Mouse (Mus musculus) stomach, embryonic 15.5 days (tissue): ENCODE measurements around the gene Tlk1. TPM values are rescaled to one million over a fixed set of nuclear protein-coding genes. Genes with fewer than 3 reads are reported as not detected.

Experiments
- ATAC-seq: fragments of 200-750 bp; cut with Nextera tagmentation; 2 replicates; pipeline ENCODE4 v1.8.0; 2017; ENCODE audit warnings: low read depth, moderate number of reproducible peaks, moderate TSS enrichment; ENCODE audit not compliant: insufficient read depth, low FRiP score
- H3K27ac ChIP-seq: fragments of 300-500 bp; sonication (generic); 2 replicates; pipeline ENCODE4 v1.5.1; 2015; ENCODE audit warnings: mild to moderate bottlenecking, inconsistent platforms
- H3K27me3 ChIP-seq: fragments of 300-500 bp; sonication (generic); replicated peaks from 2 replicates; pipeline ENCODE4 v1.6.1; 2015; ENCODE audit warnings: inconsistent platforms
- H3K36me3 ChIP-seq: fragments of 300-500 bp; sonication (generic); 2 replicates; pipeline ENCODE4 v1.6.1; 2015; ENCODE audit warnings: inconsistent platforms
- H3K4me1 ChIP-seq: fragments of 300-500 bp; sonication (generic); 2 replicates; pipeline ENCODE4 v1.6.1; 2015; ENCODE audit warnings: inconsistent platforms
- H3K4me2 ChIP-seq: fragments of 300-500 bp; sonication (generic); 2 replicates; pipeline ENCODE4 v1.6.1; 2015; ENCODE audit warnings: mild to moderate bottlenecking, inconsistent platforms
- H3K4me3 ChIP-seq: fragments of 300-500 bp; sonication (generic); replicated peaks from 2 replicates; pipeline ENCODE4 v1.5.1; 2015; ENCODE audit warnings: inconsistent platforms
- H3K9ac ChIP-seq: fragments of 300-500 bp; sonication (generic); 2 replicates; pipeline ENCODE4 v1.6.1; 2015; ENCODE audit warnings: inconsistent platforms
- H3K9me3 ChIP-seq: fragments of 300-500 bp; sonication (generic); 2 replicates; pipeline ENCODE4 v1.6.1; 2016; ENCODE audit warnings: inconsistent platforms
- WGBS: fragments of 180-500 bp; shearing (Covaris S2); methylation state at CpG from one replicate; pipeline ENCODE4 v1.1.7; 2015; 5-methylcytosine and 5-hydroxymethylcytosine counted together
- polyA plus RNA-seq: library from polyadenylated mRNA; unstranded; fragments of >200 nt; fragmentation: Nextera tagmentation; extraction: Ambion mirVana; gene quantifications from 2 replicates; pipeline ENCODE4 v1.2.1, GENCODE M21; 2015

The Tlk1 gene
- polyA plus RNA-seq, 1 experiment from 2014 or later = 39.1 TPM

GRCm38 (mm10) chr2:70669896-70670295 lies 155.6 kb downstream of the Tlk1 start:
- WGBS = 51% methylated on average over 2 of the region's 2 CpGs
- no peaks in the 10 kb centered on the region for H3K36me3 ChIP-seq
- no peak for ATAC-seq
- H3K27me3 ChIP-seq = no peaks in the 10 kb centered on the region
- no peak overlapping the region for H3K9ac ChIP-seq
- H3K4me2 ChIP-seq = no peak overlapping the region
- H3K27ac ChIP-seq = no peak overlapping the region
- H3K4me3 ChIP-seq = no peak overlapping the region
- no peaks in the 10 kb centered on the region for H3K4me1 ChIP-seq
- no peaks in the 10 kb centered on the region for H3K9me3 ChIP-seq

DNA sequence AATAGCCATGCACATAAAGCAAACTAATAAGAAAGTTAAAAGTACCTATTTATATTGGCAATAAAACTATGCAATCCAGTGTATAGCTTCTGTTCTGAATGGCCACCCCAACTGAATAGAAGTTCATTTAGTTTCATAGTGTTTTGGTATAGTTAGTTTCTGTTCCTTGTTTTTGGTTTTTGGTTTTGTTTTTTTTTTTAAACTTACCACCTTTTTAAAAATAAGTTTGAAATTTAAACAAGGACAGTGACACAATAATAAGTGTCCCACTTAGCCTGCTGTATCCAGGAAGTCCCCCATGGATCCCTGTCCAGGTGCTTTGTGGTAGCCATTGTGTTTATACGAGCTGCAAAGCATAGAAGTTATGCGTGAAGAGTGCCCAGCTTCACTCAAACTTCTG lies 156.3 kb downstream of the Tlk1 start:
- Histone ChIP-seq H3K27ac (no peak overlapping the region), H3K9ac (no peak overlapping the region), H3K27me3 (no peaks in the 10 kb centered on the region), H3K4me1 (no peaks in the 10 kb centered on the region), H3K9me3 (no peaks in the 10 kb centered on the region), H3K36me3 (no peaks in the 10 kb centered on the region), H3K4me3 (no peak overlapping the region), H3K4me2 (no peak overlapping the region)
- 70% methylated on average over 2 of the region's 2 CpGs for WGBS
- no peak for ATAC-seq

DNA sequence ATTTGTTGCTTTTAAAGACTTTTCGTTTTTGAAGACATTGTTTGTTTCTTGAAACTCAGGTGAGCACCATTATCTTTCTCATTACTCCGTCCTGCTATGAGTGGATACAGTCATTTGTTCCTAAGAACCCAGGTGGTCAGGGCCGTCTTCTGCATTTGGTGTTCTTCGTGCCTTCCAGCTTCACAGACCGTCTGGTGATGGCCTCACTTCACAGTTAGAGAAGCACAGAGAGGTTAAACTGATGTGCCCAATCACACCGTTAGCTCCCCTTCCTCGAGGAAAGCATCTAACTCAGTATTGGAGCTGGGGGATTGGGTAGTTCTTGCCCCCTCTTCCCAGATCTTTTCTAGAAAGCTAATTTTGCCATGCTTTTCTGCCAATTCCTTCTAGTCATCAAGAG lies 158.5 kb downstream of the Tlk1 start:
- peaks cover 9% of the 10 kb centered on the region; the same call in 1 of the 2 replicates for H3K4me1 ChIP-seq
- no peak for ATAC-seq
- H3K27ac ChIP-seq = no peak overlapping the region
- no peak overlapping the region for H3K4me2 ChIP-seq
- no peak overlapping the region for H3K9ac ChIP-seq
- H3K27me3 ChIP-seq = no peaks in the 10 kb centered on the region
- no peaks in the 10 kb centered on the region for H3K36me3 ChIP-seq
- WGBS = 83% methylated on average over 7 of the region's 7 CpGs
- H3K4me3 ChIP-seq = no peak overlapping the region
- no peaks in the 10 kb centered on the region for H3K9me3 ChIP-seq

DNA sequence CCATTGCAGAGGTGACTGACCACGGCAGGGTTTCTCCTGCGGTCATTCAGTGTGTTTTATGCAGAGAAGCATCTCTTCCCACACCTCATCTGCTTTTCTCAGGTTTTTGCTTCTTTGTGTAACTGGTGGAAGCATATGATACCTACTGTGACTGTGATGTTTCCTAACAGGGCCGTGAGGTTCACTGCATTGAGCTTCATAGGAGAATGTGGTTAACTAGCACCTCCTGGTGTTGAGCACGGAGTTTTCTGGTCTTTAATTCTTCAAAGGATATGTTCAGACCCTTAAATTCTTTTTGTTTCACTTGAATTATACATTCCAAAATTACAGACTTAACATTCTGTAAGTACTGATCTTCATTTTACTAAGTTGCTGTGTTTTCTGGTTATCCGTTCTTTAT lies 161.8 kb downstream of the Tlk1 start:
- Histone ChIP-seq H3K9ac (no peak overlapping the region), H3K4me3 (no peak overlapping the region)
- WGBS = 76% methylated on average over 5 of the region's 5 CpGs

More for the DNA sequence above, 161.8 kb downstream of the Tlk1 start:
- no peak for ATAC-seq
- Histone ChIP-seq H3K4me2 (no peak overlapping the region), H3K27ac (no peak overlapping the region), H3K9me3 (no peaks in the 10 kb centered on the region), H3K4me1 (peaks cover 9% of the 10 kb centered on the region; the same call in 1 of the 2 replicates), H3K36me3 (no peaks in the 10 kb centered on the region), H3K27me3 (no peaks in the 10 kb centered on the region)

Other genes starting within 250 kb of the Tlk1 start
- 166 and 189 TPM in 2 replicates for gene Gorasp2, start 164.2 kb downstream of the Tlk1 start, polyA plus RNA-seq
- 4.5 and 4.6 TPM in 2 replicates for gene Gm26558, start 163.6 kb downstream of the Tlk1 start, polyA plus RNA-seq
- gene Dcaf17, start 229.6 kb upstream of the Tlk1 start, polyA plus RNA-seq = 39.4 and 42.8 TPM in 2 replicates
- 15.3 and 16.7 TPM in 2 replicates for gene Mettl8, start 229.9 kb upstream of the Tlk1 start, polyA plus RNA-seq